Mouse (Mus musculus) monocyte, adult 5-6 weeks (primary cell): ENCODE measurements around the gene Tuft1. TPM values are rescaled to one million over a fixed set of nuclear protein-coding genes. Genes with fewer than 3 reads are reported as not detected.
"Not testable (repeated sequence)": the region's sequence is repeated elsewhere in the genome, so short reads cannot be mapped to it uniquely, and the experiment has no call there.

Source experiments
- ATAC-seq: fragments of 153-309, 156-312 bp; replicated peaks from 2 replicates; pipeline ENCODE4 v1.8.0; 2017; ENCODE audit warnings: mild to moderate bottlenecking; ENCODE audit not compliant: low TSS enrichment, insufficient number of reproducible peaks, severe bottlenecking, poor library complexity, low FRiP score
- total RNA-seq: library from RNA; stranded (forward); fragments of 200-1000, 200-491, 200-594 nt; gene quantifications from 3 replicates; pipeline ENCODE4 v1.2.3, GENCODE M21; 2017

Gene Tuft1
- 1.8 to 6.3 TPM (median 4.6 TPM) in 3 replicates for total RNA-seq

- ATAC-seq, result peak; percentile 94
Measured at GRCm38 (mm10) chr3:94658740-94659095, at the start of gene Tuft1. Gene Tuft1 (minus strand): TSS chr3:94658872.

- not testable (repeated sequence) for ATAC-seq
Measured at GRCm38 (mm10) chr3:94703364-94703763, 44.7 kb upstream of the Tuft1 start.

DNA sequence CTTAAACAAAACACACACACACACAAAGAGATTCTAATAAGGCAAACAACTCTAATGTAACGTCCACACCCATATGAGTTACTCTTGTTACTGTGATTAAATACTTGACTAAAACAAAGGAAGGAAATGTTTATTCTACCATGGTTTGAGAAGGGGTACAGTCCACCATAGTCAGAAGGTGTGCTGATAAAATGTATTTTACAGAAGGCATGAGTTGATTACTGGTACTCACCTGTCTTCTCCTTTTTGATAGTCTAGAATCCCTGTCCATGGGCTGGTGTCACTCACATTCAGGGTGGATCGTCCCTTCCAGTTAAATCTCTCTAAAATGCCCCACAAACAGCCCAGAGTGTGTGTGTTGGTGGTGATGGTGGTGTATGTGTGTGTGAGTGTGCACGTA lies 44.2 kb upstream of the Tuft1 start:
- no peak for ATAC-seq

DNA sequence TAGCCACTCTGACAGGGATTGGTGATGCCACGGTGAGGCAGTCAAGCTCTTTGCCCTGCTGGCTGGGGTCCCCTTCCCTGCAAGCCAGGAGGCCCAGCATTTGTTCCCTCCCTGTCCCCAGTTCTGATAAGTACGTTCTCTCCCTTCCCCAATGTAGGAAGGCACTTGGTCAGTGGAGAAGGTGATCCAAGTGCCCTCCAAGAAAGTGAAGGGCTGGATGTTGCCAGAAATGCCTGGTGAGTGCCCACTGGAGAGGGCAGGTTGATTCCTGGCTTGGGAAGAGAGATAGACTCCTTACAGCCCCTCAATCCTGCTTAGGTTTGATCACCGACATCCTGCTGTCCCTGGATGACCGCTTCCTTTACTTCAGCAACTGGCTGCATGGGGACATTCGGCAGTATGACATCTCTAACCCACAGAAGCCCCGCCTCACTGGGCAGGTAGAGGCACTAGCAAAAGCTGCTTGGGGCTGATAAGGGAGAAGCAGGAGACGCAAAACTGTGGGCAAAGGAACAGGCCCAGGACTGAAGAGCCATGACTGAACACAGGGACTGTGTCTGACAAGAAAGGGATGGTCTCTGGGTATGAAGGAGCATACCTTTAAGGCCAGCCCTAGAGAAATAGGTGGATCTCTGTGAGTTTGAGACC lies 43.6 kb upstream of the Tuft1 start:
- not testable (repeated sequence) for ATAC-seq

DNA sequence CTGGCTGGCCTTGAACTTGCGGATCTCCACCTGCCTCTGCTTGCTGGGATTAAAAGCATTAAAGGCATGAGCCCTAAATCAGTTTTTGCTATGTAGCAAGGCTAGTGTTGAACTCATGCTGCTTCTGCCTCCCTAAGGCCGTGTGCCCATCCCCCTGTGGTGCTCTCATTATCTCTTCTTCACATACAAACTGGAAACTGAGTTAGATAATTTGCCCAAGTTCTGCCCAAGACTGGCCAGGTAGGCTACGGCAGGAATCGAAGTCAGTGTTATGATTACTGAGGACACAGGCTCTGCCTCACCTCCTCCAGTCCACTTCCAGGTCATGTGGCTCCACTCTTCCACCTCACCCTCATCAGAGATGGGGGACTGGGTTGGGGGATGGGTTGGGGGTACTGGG lies 37.6 kb upstream of the Tuft1 start:
- ATAC-seq, result not testable (repeated sequence)

- ATAC-seq, result not testable (repeated sequence)
Measured at GRCm38 (mm10) chr3:94695591-94695990, 36.9 kb upstream of the Tuft1 start.

- not testable (repeated sequence) for ATAC-seq
Measured at GRCm38 (mm10) chr3:94693874-94694273, 35.2 kb upstream of the Tuft1 start.

DNA sequence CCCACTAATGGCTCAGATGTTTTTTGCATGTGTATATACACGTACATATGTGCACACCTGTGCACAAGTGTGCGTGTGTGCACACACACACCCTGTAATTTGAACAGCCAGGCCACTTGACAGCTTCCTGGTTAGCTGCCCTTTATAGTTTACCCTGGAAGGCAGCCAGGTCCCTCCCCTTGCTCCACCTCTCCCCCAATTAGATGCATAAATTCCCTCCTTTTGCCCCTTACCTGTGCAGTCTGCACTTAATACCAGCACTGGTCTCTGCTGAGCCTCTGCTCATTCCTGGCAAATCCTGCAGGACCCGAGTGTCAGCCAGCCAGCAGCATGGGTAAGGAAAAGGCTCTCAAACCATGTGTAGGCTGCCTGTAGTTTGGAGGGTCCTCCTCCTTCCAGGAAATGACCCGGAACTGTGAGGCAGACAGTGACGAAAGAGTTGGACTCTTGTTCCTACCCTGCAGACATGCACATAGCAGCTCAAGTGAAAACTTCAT lies 34.7 kb upstream of the Tuft1 start, which contains the start of gene Selenbp2:
Gene Selenbp2 (plus strand): TSS at position 228 of the 497 bp plus-strand sequence.
- no peak for ATAC-seq

DNA sequence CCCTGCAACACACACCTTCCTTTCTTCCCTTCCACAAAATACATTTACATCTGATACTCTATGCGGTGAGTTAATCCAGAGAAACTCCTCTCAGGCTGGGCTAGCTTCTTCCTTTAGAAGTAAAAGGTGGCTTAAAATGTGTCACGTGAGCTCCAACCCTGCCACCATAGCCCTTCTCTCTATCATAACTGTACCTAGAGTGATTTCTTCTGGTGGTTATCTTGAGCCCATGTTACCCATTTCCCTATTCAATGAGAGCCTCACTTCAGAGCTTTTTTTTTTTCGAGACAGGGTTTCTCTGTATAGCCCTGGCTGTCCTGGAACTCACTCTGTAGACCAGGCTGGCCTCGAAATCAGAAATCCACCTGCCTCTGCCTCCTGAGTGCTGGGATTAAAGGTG lies 33.0 kb upstream of the Tuft1 start:
- not testable (repeated sequence) for ATAC-seq

- no peak for ATAC-seq
Measured at GRCm38 (mm10) chr3:94690616-94691247, 32.1 kb upstream of the Tuft1 start.

- not testable (repeated sequence) for ATAC-seq
Measured at GRCm38 (mm10) chr3:94690162-94690561, 31.5 kb upstream of the Tuft1 start.

- ATAC-seq, result not testable (repeated sequence)
Measured at GRCm38 (mm10) chr3:94689195-94689594, 30.5 kb upstream of the Tuft1 start.

- not testable (repeated sequence) for ATAC-seq
Measured at GRCm38 (mm10) chr3:94688698-94689097, 30.0 kb upstream of the Tuft1 start.

- ATAC-seq, result not testable (repeated sequence)
Measured at GRCm38 (mm10) chr3:94685989-94686772, 27.5 kb upstream of the Tuft1 start.

DNA sequence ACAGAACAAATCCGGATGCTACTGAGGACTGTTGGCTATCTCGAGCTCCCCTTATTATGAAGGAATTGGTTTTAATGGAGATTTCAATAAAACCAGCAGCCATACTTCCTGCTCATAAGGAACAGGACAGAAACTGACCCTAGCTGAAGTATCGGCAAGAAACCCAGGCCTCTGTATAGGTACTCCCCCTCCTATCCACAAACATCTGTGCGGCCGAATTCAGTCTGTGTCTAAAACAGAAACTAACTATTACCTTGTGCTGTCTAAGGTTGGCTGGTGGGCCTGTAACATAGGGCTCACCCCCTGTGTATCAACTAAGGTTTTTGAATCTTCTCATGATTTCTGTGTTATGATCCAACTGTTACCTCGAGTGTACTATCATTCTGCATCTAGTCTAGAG lies 25.0 kb upstream of the Tuft1 start:
- ATAC-seq, result no peak

- no peak for ATAC-seq
Measured at GRCm38 (mm10) chr3:94680783-94681182, 22.1 kb upstream of the Tuft1 start.

GRCm38 (mm10) chr3:94680032-94680431 lies 21.4 kb upstream of the Tuft1 start:
- ATAC-seq, result not testable (repeated sequence)

- ATAC-seq, result no peak
Measured at GRCm38 (mm10) chr3:94679351-94679841, 20.7 kb upstream of the Tuft1 start.

- ATAC-seq, result not testable (repeated sequence)
Measured at GRCm38 (mm10) chr3:94675101-94675500, 16.4 kb upstream of the Tuft1 start.
